29 mouse cellular contexts compared by ENCODE assay signal in genomic region chr19:45947286-45947685, GRCm38 (mm10). TPM values are rescaled to one million over a fixed set of nuclear protein-coding genes. Genes with fewer than 3 reads are reported as not detected.
DNase-seq lines count a peak whose midpoint lies in the region; ATAC-seq and TF ChIP-seq lines count a peak whose summit lies in the region.
"Had no signal": no experiment of that assay in that cellular context is flagged by ENCODE, and none has a peak within 500 bp of the region (broad histone marks: within the 10 kb centered on the region; RNA-seq: fewer than 3 reads in every experiment).

No protein-coding gene starts in this region.

- TF ChIP-seq CTCF in heart, adult 2 months (IDR thresholded peaks at IDR 0.05) = no peak
- no peak for TF ChIP-seq CTCF in left cerebral cortex, adult 2 months (IDR thresholded peaks at IDR 0.05)

- no peak overlapping the region for H3K27ac ChIP-seq in heart, adult 2 months
- peak overlapping the region; percentile 54 for H3K27ac ChIP-seq in left cerebral cortex, adult 2 months
- H3K27ac ChIP-seq: embryonic facial prominence, embryonic 13.5 days; embryonic facial prominence, embryonic 15.5 days; forebrain, embryonic 10.5 days; forebrain, embryonic 12.5 days had no signal

- H3K36me3 ChIP-seq in heart, adult 2 months (ENCODE audit: control insufficient read depth, insufficient read depth, low read length) = no peaks in the 10 kb centered on the region

- H3K4me1 ChIP-seq in heart, adult 2 months (ENCODE audit: control insufficient read depth, insufficient read depth, low read length) = peaks cover 1% of the 10 kb centered on the region; the same call in 1 of the 2 replicates
- H3K4me1 ChIP-seq: embryonic facial prominence, embryonic 13.5 days; embryonic facial prominence, embryonic 15.5 days; forebrain, embryonic 10.5 days; forebrain, embryonic 12.5 days had no signal

- peak; percentile 15 for ATAC-seq in frontal cortex, adult (ENCODE audit: low TSS enrichment)
- ATAC-seq: activated CD4-positive, CD25-positive, alpha-beta regulatory T cell, adult 4 months; CD4-positive, CD25-positive, alpha-beta regulatory T cell, adult 4 months; forebrain, embryonic 14.5 days; Patski had no signal

- DNase-seq in frontal cortex, postnatal 25 days (ENCODE audit: low spot score in 2 of 2) = no peak
- peak; percentile 5 for DNase-seq in heart, adult 11 months
- no peak for DNase-seq in heart, adult 2 months
- DNase-seq in left cerebral cortex, adult 2 months (ENCODE audit: extremely low spot score in 1 of 2, low spot score in 2 of 2) = no peak
- no peak for DNase-seq in left cerebral cortex, postnatal 10 days (ENCODE audit: extremely low spot score in 1 of 2, low spot score in 2 of 2)
- DNase-seq in brain, adult 2 months (ENCODE audit: low read depth, low spot score) = peak; percentile 58
- DNase-seq in ovary, adult 18-20 months (ENCODE audit: low spot score) = no peak
- DNase-seq: adrenal gland, adult 8-10 months; adrenal gland, postnatal 14 days; adrenal gland, postnatal 36 days; B cell, adult 2 months; cerebellum, adult 11 months; cerebellum, adult 18-20 months; cerebellum, adult 8-10 months; cerebellum, adult 9-11 months; cerebellum, postnatal 14 days; cerebellum, postnatal 36 days; embryo, embryonic 11 days had no signal

- H3K4me3 ChIP-seq in heart, adult 2 months = no peak overlapping the region
- H3K4me3 ChIP-seq in left cerebral cortex, adult 2 months = no peak overlapping the region
- H3K4me3 ChIP-seq: embryonic facial prominence, embryonic 13.5 days; embryonic facial prominence, embryonic 15.5 days; erythroblast, embryonic 14.5 days; forebrain, embryonic 10.5 days; forebrain, embryonic 12.5 days had no signal

- 97% methylated on average over 2 of the region's 2 CpGs for WGBS in heart, adult 2 months

- no peak overlapping the region for H3K9ac ChIP-seq in heart, adult 2 months (ENCODE audit: low read depth, low read length)
- H3K9ac ChIP-seq: embryonic facial prominence, embryonic 13.5 days; embryonic facial prominence, embryonic 15.5 days; forebrain, embryonic 12.5 days had no signal

- no peaks in the 10 kb centered on the region for H3K79me2 ChIP-seq in heart, adult 2 months (replicated peaks; ENCODE audit: control insufficient read depth, insufficient read depth, low read length)

- H3K27me3 ChIP-seq in heart, adult 2 months (ENCODE audit: control insufficient read depth, insufficient read depth, low read length) = no peaks in the 10 kb centered on the region
- H3K27me3 ChIP-seq: CH12.LX; embryonic facial prominence, embryonic 13.5 days; embryonic facial prominence, embryonic 15.5 days; forebrain, embryonic 12.5 days; Patski had no signal

- intact Hi-C loops in heart, adult 2 months (cut with DNase I) = no loop called here
- intact Hi-C loops in left cerebral cortex, adult 2 months (cut with DNase I) = loop anchor here (2.0 kb wide), 1 partner anchor 72 kb away; no protein-coding TSS in a partner anchor
- intact Hi-C loops in left cerebral cortex, postnatal 10 days (cut with DNase I) = no loop called here

- TF ChIP-seq POLR2A in heart, adult 2 months (IDR thresholded peaks at IDR 0.05; ENCODE audit: insufficient read depth, low read depth, low read length) = no peak

- TF ChIP-seq EP300 in heart, adult 2 months (IDR thresholded peaks at IDR 0.05; ENCODE audit: insufficient read depth, low read depth, low read length) = no peak

RNA-seq across cellular contexts. Expression of gene Armh3, which starts 51.0 kb away (rescaled TPM):
- 10 to 100 TPM; 13.9 to 14.6 TPM for total RNA-seq in heart, adult 2 months (2021)
- 14.2 and 21.6 TPM in 2 replicates for polyA plus RNA-seq in heart, adult 2 months (2012; rRNA removed)
- 10 to 100 TPM; 19.4 to 20.9 TPM for total RNA-seq in left cerebral cortex, adult 2 months (2021)
- 10 to 100 TPM; 22.9 to 24.6 TPM for total RNA-seq in left cerebral cortex, postnatal 10 days (2021)
- polyA plus RNA-seq: erythroblast, embryonic 14.5 days had no signal

RNA-seq across cellular contexts. Expression of gene Hps6, which starts 56.0 kb away (rescaled TPM):
- total RNA-seq in heart, adult 2 months (2021) = 1 to 10 TPM; 5.2 to 5.6 TPM
- 3.6 and 4.0 TPM in 2 replicates for polyA plus RNA-seq in heart, adult 2 months (2012; rRNA removed)
- 1 to 10 TPM; 6.0 to 7.4 TPM for total RNA-seq in left cerebral cortex, adult 2 months (2021)
- total RNA-seq in left cerebral cortex, postnatal 10 days (2021) = 1 to 10 TPM; 3.3 to 4.7 TPM

Comparison
In these comparisons a context has a peak if more than half of its experiments do, and no peak if none do; other contexts are left out.
1. DNase-seq: peak in heart, adult 11 months (single experiment) and brain, adult 2 months (single experiment); none in frontal cortex, postnatal 25 days (0 of 2), heart, adult 2 months (0 of 2), left cerebral cortex, adult 2 months (0 of 2), left cerebral cortex, postnatal 10 days (0 of 2) and ovary, adult 18-20 months (single experiment).